Mouse (Mus musculus) thymus, postnatal 36 days (tissue): ENCODE results near the gene Ccnl1.

Experiments
- DNase-seq, 2 experiments: peaks; one replicate each; pipeline ENCODE4 v3.0.0; 2022; ENCODE audit warnings: mixed read lengths in 2 of 2

The Ccnl1 gene

GRCm38 (mm10) chr3:65925058-65925740 is 32.9 kb downstream of the Ccnl1 start:
- no peak for DNase-seq

DNA sequence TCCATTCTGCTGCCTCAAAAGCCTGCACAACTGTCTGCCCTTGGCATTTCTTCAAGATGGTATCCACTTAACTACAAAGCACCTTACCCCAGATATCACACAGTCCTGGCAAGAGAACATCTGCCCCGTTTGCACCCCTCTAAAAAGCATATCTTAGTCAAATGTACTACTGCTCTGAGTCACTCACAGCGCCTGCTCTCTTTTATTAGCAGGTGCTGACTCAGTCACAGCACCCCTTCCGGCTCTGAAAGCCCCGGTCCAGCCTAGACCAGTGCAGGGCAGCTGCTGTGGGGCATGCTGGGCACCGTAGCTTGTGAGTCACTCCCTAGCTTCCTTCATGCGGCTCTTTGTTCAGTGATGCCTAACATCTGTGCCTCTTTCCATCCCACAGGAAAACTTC is 35.6 kb downstream of the Ccnl1 start:
- no peak for DNase-seq

GRCm38 (mm10) chr3:65921671-65922070 is 36.4 kb downstream of the Ccnl1 start:
- DNase-seq = no peak

DNA sequence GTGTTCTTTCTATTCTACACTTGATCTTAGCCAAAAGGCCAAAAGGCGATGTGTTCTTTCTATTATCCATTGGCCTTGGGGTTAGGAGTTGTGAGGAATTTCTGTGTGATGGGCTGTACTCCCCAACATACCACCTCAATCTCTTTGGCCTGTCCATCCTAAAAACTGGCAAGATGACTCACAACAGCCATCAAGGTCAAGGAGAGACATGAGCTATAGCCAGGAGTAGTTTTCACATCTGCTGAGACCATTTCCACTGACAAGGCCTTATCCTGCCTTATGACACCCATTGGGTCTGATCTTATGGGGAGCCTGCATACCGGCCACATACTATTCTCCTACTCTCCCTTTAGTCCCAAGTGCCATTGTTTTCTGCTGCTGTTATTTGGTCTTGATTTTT is 39.0 kb downstream of the Ccnl1 start:
- DNase-seq = no peak

- DNase-seq = no peak
These were observed 45.1 kb downstream of the Ccnl1 start for GRCm38 (mm10) chr3:65912928-65913327.

- no peak for DNase-seq
These were observed 45.8 kb downstream of the Ccnl1 start for GRCm38 (mm10) chr3:65912217-65912616.

DNA sequence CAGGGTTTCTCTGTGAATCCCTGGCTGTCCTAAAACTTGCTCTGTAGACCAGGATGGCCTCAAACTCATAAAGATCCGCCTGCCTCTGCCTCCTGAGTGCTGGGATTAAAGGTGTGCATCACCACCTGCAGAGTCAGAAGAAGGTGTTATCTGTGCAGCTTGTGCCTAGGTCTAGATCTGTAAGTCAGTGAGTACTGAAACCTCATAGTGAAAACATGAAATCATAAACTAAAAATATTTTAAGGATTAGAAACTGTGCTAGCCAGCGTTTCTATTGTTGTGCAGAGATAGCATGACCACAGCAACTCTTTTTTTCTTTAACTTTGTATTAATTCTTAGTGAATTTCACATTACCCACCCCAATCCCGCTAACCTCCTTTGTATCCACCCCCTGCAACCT is 46.8 kb downstream of the Ccnl1 start:
- DNase-seq = no peak

DNA sequence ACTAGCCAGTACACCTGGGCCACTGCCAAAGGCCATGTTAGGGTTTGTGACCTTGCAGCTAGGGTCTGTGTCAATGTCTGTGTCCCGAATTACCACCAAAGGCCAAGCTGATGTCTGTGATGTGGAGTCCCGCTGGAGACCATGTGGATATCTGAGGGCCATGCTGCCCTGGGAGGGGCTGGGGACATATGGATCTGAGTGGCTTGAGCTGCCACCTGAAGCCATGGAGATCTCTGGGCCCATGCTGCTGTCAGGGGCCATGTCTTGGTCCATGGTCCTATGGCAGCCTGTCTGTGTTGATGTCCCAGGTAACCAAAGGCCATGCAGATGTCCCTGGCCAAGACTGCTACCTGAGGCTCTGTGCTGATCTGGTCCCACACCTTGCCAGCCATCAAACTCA is 48.6 kb downstream of the Ccnl1 start:
- no peak for DNase-seq

GRCm38 (mm10) chr3:65907536-65907935 is 50.5 kb downstream of the Ccnl1 start:
- DNase-seq = no peak

DNA sequence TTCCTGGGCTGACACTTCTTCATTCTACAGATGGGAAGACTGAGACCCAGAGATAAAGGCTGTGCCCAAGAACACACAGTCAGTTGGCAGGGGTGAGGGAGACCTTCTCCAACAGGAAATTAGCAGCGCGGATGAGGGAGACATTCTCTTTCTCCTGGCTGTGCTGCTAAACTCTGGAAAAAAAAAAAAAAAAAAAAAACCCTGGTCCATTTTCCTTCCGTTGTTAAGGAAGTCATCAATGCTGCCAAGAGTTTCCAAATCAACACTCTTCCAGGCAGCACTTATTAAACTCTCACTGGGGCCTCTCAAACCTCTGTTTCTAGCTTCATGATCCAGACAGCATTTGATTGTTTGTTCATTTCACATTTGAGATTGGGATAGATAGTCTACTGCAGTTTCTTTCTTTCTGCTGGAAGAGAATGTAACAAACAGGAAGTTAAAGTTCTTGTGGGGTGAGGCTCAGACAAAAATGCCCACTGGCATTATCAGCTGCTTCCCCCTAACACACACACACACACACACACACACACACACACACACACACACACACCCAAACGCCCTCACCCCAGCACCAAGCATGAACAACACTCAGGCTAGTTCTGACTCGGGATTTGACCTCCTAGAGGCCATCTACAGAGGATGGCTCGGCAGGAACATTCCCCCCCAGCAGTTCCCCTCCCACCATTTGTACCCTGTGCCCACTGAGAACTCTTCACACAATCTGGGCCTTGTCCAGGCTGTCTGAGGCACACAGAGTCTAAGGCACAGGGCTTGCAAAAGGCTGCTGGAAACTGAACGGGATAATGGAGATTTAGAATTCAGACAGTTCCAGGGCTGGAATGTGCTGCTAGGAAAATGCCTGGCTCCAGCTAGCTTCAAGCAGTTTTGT is 52.5 kb downstream of the Ccnl1 start:
- no peak for DNase-seq

- DNase-seq = no peak
These were observed 53.3 kb downstream of the Ccnl1 start for GRCm38 (mm10) chr3:65904711-65905110.

DNA sequence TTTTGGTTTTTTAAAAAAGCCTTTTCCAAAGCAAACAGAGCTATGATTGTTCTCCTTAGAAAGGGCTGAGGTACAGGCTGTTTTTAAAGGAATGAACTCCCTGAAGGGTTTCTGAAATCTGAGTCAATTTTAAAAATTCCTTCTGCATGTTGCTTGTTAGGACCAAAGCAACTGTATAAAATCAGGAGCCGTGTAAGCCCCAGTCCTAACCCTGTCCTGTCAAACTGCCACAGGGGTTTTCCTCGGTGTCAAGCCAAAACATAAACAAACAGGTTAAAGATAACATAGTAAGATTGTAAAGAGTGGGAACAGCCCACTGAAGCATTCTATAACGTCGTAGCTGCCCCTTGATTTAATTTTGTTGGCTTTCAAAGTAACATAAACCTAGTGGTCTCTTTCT is 53.9 kb downstream of the Ccnl1 start:
- DNase-seq = no peak

GRCm38 (mm10) chr3:65898598-65899278 is 59.3 kb downstream of the Ccnl1 start:
- no peak for DNase-seq

DNA sequence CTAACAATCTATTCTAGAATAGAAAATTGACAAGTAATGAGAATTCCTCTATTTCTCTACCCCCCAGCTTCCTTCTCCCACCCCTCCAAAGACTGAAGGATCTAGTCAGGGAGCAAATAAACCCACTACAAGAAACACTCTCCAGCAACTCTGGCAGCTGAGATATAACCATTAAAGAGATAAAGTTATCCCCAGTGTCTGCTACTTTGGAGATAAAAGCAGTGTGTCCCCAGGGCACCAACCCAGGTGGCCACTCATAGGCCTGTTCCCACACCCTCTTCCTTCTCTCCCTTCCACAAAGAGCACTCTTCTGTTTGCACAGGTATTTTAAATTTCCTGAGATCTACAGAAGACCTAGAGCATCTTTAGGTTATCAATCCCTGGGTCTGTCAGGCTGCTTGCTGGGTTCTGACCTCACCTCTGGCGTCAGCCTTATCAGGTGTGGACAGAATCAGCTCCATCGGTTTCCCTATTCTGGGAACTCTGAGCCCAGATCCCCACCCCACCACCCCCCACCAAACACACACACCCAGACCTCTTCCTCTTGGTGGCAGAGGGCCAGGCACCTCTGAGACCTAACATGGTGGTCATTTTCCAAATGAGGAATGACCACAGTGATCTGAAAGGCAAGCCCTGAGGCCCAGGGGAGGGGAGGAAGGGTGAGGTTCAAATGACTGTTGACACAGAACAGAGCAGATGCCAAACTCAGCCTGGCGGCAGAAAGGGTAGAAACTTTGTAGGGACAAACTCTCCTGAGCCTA is 60.6 kb downstream of the Ccnl1 start:
- no peak for DNase-seq
